Mouse (Mus musculus): Measurements from ENCODE around the gene Tacc2.

GRCm38 (mm10) chr7:130669370-130669881 is 92.2 kb downstream of the Tacc2 start:
- TF ChIP-seq CTCF (IDR thresholded peaks at IDR 0.05; ENCODE audit: low read depth) (no peak), EP300 (optimal IDR thresholded peaks at IDR 0.05) (no peak)

All from stomach, postnatal 0 days (tissue).